Mouse (Mus musculus) heart, adult 2 months (tissue): ENCODE measurements around the gene Hormad2.

ENCODE experiments used
- CTCF ChIP-seq: fragments of 200-600 bp; IDR thresholded peaks from 2 replicates; pipeline ENCODE4 v1.8.1; 2022; ENCODE audit warnings: antibody characterized with exemption, mild to moderate bottlenecking, moderate library complexity
- EP300 ChIP-seq: fragments of 200-500 bp; IDR thresholded peaks from 2 replicates; pipeline ENCODE4 v1.6.1; 2011; ENCODE audit warnings: low read depth, low read length, control low read depth; ENCODE audit not compliant: insufficient read depth

DNA sequence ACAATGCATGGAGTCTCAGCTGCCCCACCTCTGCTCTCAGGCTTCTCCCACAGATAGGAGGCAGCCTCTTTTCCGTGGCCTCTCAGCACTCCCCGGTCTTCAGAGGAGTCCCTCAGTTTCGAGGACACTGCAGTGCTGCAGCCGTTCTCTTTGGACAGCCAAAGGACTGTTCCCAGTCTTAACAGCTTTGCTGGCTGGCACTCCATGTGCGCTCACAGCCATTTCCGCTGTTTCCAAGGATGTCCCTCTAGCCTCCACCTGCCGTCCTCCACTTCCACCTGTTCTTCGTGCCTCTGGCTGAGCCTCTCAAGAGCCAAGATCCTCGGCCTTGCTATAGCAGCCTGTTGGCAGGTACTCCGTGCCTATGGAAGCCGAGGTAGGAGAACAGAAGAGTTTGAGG lies 117.4 kb downstream of the Hormad2 start:
- TF ChIP-seq CTCF (no peak), EP300 (no peak)
